Mouse (Mus musculus) monocyte, adult 5-6 weeks (primary cell): ENCODE data around the gene Shank3. TPM values are rescaled to one million over a fixed set of nuclear protein-coding genes. Genes with fewer than 3 reads are reported as not detected.

ENCODE experiments used
- ATAC-seq: fragments of 153-309, 156-312 bp; replicated peaks from 2 replicates; pipeline ENCODE4 v1.8.0; 2017; ENCODE audit warnings: mild to moderate bottlenecking; ENCODE audit not compliant: low TSS enrichment, insufficient number of reproducible peaks, severe bottlenecking, poor library complexity, low FRiP score
- total RNA-seq: library from RNA; stranded (forward); fragments of 200-1000, 200-491, 200-594 nt; gene quantifications from 3 replicates; pipeline ENCODE4 v1.2.3, GENCODE M21; 2017

Gene Shank3
- total RNA-seq, 1 experiment from 2014 or later, result not detected

DNA sequence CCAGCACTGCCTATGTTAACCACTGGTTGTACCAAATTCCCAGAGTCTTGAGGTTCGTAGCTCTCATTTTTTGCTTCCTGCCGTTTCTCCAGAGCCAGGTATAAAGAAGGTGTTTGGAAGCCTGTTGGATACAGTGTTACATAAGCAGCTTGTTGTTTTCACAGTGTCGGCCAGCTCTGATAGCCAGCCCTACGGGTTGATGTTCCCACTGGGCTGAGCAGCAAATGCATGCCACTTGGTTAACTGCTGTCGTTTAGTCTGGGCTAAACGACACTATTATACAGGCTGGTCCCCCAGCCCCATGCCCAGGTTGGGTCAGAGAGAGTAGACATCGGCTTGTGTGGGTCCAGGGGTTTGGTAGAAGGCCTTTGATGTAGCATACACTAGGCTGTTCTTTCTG lies 22.5 kb downstream of the Shank3 start:
- no peak for ATAC-seq

DNA sequence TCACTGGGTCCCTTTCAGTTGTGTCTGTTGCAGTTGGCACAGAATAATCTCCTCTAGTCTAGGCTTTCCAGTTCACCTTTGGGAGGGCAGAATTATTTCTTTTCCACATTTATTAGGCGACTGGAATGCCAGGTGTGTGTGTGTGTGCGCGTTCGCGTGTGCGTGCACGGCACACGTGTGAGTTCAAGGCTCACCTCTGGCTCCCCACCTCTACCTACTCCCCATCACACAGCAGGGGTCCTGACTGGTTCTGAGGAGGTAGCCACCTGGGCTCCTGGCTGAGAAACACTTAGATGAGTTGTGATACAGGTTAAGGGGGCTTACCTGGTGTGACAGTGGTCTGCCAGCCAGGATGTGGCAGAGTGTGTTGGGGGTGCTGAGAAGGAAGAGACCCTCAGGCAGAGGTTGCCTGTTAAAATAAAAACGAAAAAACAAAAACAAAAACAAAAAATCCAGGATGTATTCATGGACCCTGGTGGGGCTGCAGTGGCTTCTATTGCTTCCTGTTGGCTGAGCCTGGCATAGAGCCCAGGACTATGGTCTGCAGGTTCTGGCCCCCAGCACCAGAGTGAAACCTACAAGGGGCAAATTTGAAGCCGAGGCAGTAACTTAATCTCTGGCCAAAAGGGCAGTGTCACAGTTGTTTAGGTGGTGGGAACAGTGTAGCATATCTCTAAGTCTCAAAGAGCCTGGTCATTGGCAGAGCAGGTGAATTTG lies 23.3 kb downstream of the Shank3 start:
- no peak for ATAC-seq

DNA sequence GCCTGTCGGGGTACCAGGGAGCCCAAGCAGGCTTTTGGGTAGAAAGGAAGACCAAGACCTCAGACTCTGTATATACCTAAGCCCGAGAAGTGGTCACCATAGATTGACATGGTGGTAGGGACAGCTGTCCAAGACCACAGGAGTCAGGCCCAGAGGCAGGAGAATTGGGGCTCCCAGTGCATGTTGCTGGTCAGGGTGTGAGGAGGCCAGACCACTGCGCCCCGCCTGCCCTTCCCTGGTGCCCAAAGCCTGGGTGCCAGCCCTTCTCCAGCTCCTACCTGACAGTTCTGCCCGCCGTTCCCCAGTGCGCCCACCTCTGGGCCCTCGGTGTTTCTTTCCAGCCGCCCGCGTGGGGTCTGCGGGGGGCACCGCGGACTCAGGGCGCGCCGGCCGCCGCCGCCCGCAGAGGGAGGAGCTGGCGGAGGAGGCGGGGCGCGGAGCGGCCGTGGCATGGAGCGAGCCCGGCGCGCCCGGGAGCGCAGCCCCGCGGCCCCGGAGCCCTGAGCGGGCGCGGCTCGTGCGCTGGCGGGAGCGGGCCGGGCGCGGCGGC lies 23.9 kb downstream of the Shank3 start:
- no peak for ATAC-seq

DNA sequence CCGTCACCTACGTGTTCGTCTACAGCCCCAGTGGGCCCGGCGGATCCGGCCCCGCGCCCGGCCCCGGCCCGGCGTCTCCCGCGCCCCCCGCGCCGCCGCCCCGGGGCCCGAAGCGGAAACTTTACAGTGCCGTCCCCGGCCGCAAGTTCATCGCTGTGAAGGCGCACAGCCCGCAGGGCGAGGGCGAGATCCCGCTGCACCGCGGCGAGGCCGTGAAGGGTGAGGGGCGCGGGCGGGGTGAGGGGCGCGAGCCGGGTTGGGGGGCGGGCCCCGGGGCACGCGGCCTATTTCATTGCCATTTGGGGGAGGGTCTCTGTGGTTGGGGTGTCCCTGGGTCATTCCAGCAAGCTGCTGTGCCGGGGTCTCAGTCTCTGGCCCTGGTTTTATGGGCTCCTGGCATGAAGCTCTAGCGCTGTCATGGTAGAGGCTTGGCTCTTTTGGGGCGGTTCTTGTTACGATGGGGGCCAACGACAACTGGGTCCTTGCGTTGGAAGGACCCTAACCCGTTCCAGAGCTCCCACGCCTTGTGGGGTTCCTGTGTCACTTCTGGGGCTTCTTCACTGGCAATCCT lies 24.7 kb downstream of the Shank3 start:
- no peak for ATAC-seq

DNA sequence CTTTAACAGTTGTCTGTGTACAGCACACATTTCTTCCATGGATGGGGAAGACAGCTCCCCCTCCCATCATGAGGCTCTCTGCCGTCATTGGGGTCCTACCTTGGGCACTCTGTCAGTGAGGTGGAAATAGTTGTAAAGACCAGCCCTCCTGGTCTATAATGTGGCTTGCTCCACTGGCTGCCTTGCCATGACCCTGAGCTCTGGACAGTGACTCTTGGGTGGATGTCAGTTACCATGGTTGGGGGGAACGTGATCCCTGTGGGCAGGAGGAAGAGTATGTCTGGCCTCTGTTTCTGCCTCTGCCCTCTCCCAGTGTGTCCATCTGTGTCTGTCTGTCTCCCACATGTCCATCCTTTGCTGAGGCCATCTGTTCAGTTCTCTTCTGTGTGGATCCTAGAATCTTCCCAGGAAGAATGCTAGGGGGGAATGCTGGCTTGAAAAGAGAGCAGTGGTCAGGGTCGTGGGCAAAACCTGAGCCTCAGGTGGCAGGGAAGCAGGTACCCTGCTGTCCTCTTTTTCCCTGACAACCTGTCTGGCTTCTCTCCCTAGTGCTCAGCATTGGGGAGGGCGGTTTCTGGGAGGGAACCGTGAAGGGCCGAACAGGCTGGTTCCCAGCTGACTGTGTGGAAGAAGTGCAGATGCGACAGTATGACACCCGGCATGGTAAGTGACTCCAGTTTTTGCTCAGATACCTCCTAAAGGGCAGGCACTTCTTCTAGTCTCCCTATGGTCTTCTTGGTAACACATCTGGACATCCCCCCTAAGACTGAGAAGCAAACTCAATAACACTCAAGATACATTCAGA lies 25.4 kb downstream of the Shank3 start:
- no peak for ATAC-seq

DNA sequence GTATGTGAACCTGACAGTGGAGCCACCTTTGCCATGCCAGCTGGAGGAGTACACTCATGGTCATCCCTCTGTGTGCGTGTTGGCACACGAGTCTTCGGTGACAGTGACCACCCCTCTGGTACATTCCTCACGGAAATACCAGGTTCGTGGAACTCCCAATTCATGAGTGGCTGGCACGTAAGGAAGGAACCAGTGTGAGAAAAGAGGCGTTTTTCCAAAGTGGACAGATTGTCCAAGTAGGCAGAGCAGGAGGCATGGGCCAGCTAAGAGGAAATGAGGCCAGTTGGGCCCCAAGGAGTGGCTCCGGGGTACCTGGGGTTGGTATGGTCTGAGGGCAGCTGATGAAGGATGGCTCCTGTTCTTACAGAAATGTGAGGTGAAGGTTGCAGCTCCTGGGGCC lies 26.0 kb downstream of the Shank3 start:
- no peak for ATAC-seq

DNA sequence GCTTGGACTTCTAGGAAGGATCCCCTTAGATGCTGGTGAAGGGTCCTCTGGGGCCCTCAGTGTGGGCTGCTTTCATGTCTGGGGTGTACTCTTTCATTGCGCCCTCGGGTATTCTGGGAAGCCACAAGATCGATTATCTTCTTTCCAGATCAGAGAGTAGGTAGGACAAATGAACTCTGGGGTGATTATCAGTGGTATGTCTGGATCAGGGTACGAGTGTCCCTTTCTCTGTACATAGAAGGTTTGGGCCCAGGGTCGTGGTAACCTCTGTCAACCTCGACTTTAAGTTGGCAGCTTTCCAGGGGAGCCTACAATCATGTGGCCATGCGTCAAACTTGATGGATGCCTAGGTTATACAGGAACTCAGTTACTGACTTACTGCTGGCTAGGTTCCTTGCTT lies 26.5 kb downstream of the Shank3 start:
- no peak for ATAC-seq

DNA sequence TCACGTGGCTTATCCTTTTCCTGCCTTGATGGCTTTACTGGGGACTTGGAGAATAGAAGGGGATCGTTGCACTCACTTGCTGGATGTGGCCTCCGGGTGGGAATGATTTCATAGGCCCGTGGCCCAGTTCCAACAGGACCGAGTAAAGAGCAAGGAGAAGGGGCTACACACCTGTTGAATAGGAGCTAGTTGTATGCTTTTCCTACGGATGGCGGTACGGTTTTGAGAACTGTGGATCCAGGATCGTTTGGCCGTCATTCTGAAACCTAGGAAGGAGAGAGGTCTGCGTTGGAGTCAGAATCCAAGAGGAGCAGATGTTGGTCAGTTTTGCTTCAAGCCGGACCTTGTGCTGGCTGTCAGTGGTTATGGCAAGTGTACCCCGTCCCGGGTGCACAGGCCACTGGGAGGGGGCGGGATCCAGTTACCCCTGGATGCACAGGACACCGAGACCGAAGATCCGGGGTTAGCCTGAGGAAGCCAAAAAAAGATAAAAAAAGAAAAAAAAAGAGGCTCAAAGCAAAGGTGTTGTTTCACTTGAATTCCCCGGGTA lies 27.4 kb downstream of the Shank3 start:
- ATAC-seq, result no peak

DNA sequence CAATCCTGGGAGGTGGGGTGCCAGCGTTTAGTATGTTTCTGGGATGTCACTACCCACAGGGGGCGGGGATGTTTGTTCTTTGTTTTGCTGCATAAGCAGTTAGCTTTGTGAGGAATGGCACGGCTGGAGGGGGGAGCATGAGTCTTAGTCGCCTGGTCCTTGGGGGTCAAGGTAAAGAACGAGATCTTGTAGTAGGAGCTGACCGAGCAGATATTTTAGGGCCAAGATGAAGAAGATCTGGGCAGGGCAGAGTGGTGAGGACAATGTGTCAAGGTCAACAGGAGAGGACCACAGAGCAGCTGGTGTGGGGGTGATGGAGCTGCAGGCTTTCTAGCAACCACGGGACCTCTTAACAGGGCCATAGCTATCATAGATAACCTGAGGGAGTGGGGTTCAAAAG lies 28.0 kb downstream of the Shank3 start:
- no peak for ATAC-seq

DNA sequence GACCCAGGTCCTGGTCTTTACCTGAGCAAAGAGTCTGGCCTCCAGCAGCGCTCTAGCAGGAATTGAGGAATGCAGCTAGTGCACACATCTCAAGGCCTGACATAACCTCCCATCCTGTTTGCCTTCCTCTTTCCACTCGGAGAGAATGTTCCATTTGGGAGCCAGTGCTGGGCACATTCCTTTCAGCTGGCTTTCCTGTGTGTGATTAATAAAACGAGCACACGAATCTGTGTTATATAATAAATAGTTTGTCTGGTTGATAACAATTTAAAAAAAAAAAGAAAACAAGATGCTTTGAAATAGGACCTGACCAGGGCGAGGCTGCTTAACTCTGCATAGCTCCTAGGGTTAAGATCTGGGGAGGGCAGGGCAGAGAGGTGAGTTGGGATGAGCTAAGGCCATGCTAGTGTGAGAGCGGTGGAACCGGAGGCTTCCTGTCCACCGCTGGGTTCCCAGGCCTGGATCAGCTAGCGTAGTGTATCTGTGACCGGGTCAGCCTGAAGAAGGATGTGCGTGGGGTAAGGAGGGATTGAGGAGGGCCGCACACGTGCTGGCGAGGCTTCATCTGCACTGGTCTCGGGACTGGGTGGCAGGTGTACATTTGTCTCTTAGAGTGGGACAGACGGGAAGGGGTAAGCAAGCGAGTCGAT lies 28.9 kb downstream of the Shank3 start:
- no peak for ATAC-seq

DNA sequence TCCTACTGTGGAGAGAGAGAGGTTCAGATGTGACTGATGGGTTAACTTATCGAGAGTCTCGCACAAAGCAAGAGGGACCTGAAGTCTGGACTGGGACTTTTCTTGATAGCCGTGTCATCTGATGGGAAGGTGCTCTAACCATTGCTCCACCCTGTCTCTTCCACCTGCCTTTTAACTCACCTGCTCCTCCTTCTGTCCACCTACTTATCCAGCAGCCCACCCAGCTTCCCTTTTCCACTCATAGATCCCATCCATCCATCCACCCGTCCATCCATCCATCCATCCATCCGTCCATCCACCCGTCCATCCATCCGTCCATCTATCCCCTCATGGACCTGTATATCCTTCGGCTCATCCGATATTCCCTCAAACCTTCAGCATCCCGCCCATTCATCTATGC lies 29.5 kb downstream of the Shank3 start:
- ATAC-seq, result no peak

DNA sequence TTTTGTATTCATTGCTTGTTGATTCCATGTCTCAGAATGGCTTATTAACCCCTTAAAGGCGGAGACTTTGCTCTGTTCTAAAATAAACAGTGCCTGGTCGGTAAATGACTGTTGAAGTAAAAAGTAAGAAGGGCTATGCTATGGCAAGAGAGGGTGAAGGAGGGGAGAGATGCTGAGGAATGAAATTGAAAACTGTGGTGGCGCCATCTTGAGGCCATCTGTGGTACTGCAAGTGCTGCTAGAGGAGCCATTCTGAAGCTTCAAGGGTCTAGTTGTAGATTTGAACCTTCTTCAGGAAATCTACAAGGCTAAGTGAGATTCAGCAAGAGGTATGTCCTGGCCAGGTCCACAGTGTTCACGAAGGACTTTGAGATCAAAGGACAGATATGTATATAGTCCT lies 30.9 kb downstream of the Shank3 start:
- no peak for ATAC-seq

DNA sequence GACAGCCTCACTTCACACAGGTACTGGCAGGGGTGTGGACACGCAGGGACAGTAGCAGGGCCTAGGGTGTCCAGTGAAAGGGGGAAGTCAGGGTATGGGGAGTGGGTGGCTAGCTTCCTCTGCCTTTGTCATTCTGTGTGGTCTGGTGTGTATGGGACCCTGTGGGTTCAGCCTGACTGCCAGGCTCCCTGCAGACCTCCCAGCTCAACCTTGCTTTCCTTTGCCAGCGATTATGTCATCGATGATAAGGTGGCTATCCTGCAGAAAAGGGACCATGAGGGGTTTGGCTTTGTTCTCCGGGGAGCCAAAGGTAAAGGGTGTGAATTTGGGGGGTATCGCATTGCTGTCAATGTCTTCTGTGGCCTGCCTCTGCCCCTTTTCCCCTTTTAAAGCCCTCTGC lies 32.0 kb downstream of the Shank3 start:
- no peak for ATAC-seq

DNA sequence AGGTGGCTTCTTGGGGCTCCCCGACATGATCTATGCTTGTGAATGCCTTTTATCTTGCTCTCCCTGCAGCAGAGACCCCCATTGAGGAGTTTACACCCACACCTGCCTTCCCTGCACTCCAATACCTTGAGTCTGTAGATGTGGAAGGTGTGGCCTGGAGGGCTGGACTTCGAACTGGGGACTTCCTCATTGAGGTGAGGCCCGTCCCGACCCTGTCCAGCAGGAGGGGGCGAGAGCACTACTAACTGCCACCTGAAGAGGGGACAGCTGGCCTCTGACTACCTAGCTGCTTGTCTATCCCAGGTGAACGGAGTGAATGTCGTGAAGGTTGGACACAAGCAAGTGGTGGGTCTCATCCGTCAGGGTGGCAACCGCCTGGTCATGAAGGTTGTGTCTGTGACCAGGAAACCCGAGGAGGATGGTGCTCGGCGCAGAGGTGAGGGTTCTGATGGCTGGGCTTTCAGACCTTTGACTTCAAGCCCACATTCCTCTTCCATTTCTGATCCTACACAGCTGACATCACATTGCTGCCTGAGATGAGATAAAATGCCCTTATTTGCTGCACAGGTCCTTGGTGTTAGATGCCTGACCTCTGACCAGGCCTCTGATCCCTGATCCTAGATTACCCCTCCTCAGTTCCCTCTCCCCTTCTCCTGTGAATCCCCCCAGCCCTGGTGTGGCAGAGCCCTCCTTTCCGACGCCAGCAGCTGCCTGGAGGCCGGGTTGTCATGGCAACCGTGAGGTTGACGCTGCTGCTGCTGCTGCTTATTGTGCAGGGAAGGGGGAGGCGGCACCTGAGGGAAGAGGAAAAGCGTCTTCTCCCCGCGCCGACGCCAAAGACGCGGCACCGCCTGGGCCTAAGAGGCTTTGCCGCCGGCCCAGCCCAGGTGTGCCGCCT lies 32.9 kb downstream of the Shank3 start:
- ATAC-seq, result no peak

DNA sequence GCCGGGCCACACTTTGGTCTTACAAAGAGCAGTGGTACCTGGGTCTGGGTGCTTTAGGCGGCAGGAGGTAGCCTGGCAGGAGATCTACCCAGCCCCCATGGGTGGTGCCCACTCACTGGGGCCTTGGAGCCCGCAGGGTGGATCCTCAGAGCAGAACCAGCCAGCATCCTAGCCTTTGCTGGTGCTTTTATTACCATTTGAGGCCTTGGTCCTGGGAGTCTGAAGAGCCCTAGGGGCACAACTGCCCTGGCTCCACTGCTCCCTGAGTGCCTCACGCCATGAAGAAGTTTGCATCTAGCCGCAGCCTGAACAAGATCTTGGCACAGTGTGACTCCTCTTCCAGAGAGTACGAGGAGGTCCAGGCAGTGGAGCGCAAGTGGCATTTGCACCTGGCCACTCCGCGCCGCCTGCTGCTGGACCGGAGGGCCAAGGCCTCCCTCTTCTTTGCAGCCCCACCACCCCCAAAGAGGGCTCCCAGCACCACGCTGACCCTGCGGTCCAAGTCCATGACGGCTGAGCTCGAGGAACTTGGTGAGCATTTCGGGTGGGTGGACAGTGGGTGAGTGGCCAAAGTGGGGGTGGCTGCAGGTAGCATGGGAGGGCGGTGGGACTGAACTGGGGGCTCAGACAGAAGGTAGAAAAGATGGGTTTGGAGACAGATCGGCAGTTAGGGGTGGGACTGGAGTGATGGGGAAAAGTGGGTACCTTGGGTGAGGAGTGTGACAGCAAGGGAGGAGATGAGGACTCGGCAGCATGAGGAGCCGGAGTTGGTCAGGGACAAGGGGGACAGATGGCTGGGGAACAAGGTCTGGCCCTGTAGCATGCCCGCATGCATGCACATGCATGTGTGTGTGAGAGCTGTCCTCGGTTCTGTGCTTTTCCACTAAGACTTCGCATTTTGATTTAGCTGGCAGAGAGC lies 33.8 kb downstream of the Shank3 start:
- no peak for ATAC-seq

DNA sequence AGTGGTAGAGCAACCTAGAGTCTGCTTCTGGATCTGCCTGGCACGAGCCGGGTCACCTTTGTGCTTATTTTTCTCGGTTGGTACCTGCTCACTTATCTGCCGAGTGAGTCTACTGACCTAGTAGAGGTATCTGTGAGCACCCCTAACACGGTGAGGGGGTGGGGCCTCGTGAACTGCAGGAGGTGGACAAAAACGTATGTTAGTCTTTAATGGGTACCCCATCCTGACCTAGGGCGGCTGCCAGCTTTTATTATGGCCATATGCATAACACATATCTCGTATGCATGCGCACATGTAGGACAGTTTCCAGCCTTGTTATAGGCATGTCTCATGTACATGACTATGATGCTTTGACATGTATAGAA lies 34.4 kb downstream of the Shank3 start:
- no peak for ATAC-seq

DNA sequence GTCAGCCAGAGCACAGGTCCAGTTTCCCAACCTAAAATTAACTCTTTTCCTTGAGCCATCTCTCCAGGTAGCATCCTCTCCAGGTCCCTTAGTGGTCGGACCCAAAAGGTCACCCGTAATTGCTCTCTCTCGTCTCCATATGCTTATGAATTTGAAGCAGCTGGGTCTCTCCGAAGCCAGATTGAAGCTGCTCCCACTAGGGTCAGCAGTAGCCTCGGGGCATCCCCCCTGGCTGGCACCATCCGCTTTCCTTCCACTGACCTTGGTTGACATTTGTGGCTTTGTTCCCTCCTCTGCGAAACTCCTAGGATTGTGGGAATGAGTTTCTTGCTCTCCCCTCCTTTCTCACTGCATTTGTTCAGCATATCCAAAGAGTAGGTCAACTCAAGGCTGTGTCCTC lies 44.7 kb downstream of the Shank3 start:
- no peak for ATAC-seq
